Mouse (Mus musculus) erythroid progenitor cell, adult 5-6 weeks (primary cell): ENCODE measurements around the gene Ppp1r2. TPM values are rescaled to one million over a fixed set of nuclear protein-coding genes. Genes with fewer than 3 reads are reported as not detected.

Source experiments
- ATAC-seq: replicated peaks from 2 replicates; pipeline ENCODE4 v1.8.0; 2016; ENCODE audit warnings: moderate number of reproducible peaks, mild to moderate bottlenecking, moderate TSS enrichment, inconsistent platforms; ENCODE audit not compliant: poor library complexity, low FRiP score, severe bottlenecking
- total RNA-seq, 2 experiments: library from RNA; stranded (forward) in 1 of 2; stranded (reverse) in 1 of 2; fragments of 150-400 nt in 1 of 2; fragments of 186-747, 209-891 nt in 1 of 2; gene quantifications; 2 replicates each; pipeline versions ENCODE4 v1.2.3 to v1.2.4; 2015 to 2017; ENCODE audit warnings: low replicate concordance in 2 of 2

Ppp1r2 gene
- total RNA-seq, 2 experiments from 2014 or later = 24.1 to 51.1 TPM

GRCm38 (mm10) chr16:31235457-31236310 is 39.4 kb downstream of the Ppp1r2 start:
- ATAC-seq = no peak

DNA sequence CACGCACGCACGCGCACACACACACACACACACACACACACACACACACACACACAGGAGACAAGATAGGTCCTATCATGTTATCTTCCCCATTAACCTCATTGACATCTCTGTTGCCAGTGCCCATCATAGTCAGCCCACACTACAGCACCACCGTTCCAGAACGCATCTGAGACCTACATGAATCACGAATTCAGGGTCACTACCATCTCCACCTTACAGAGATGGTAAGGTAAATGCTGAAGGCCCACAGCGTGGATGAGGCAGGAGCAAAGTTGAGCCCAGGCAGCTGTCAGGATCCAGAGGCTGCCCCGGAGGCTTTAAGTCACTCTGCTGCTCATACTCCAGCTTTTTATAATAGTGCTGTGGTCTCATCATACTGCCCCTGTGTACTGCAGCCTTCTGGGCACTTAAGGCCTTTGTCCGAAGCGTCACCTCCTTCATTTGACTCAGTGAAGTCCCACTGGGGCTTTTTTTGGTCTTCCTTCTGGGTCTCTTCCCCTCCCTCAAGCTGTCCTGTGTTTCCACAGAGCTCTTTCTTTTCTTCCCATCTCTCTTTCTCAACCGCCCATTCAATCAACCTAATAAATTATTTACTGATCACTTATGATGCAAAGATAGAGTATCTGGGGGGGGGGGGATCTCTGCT is 40.1 kb downstream of the Ppp1r2 start:
- ATAC-seq = no peak

DNA sequence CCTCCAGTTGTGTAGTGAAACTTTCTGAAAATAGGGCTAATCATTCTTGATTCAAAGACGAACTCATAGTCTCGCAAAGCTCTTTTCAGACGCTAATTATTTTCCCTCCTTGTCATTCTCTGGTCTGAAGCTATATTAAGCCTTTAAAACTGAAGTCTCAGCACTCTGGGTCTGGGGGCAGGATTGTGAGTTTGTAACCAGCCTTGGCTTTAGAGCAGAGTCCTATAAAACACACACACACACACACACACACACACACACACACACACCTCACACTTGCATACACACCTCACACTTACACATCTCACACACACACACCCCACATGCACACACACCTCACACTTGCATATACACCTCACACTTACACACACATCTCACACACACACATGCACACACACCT is 40.7 kb downstream of the Ppp1r2 start:
- ATAC-seq = no peak

GRCm38 (mm10) chr16:31233541-31234339 is 41.3 kb downstream of the Ppp1r2 start:
- ATAC-seq = no peak

DNA sequence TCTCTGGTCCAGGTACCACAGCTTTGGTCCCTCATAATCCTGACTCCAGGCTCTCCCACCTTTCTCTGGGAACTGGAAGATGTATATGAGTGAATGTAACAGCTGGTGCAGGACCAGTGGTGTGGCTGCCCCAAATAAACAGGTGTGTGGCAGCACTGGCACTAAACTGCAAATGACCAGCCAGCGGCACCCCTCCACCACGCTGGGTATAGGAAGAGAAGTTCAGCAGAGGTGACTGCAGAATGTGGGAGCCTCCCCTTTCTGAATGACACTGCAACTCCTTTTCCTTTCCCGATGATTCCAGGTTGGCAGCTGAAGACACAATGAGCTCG is 41.9 kb downstream of the Ppp1r2 start:
- no peak for ATAC-seq

- ATAC-seq = no peak
These were observed 42.4 kb downstream of the Ppp1r2 start for GRCm38 (mm10) chr16:31232491-31233166.

GRCm38 (mm10) chr16:31231591-31231990 is 43.5 kb downstream of the Ppp1r2 start:
- ATAC-seq = no peak

DNA sequence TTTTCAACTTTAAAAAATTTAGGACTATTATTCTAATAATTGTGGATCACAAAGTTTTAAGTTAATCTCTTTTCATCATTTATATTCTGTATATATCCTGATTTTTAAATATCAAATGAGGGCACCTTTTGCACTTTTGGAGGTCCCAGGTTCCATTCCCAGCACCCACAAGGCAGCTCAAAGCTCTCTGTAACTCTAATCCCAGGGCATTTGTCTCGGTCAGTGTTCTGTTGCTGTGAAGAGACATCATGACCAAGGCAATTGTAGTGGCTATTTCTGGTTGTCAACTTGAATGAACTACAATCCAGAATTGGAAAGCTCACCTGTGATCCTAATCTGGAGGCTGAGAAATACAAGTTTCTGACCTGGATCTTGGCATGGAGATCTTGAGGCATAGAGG is 47.3 kb downstream of the Ppp1r2 start:
- no peak for ATAC-seq

GRCm38 (mm10) chr16:31215271-31215670 is 59.8 kb downstream of the Ppp1r2 start:
- no peak for ATAC-seq

- ATAC-seq = no peak
These were observed 61.6 kb downstream of the Ppp1r2 start for GRCm38 (mm10) chr16:31213463-31213862.

DNA sequence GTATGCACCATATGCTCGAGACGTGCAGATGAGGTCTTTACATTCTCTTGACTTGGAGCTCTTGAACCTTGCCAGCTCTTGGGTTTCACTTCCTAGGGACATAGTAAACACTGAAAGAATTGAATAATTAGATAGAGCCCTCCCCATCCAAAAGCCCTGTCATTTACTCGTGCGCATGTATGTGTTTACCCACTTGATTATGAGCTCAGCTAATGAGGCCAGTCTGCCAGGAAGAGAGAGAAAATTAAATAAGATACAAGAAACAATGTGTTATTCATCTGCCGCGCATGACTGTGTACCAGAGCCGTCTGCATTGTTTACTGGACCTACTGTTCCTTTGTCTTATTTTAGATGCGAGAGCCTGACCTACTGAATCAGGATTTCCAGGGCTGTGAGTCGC is 63.6 kb downstream of the Ppp1r2 start:
- no peak for ATAC-seq

DNA sequence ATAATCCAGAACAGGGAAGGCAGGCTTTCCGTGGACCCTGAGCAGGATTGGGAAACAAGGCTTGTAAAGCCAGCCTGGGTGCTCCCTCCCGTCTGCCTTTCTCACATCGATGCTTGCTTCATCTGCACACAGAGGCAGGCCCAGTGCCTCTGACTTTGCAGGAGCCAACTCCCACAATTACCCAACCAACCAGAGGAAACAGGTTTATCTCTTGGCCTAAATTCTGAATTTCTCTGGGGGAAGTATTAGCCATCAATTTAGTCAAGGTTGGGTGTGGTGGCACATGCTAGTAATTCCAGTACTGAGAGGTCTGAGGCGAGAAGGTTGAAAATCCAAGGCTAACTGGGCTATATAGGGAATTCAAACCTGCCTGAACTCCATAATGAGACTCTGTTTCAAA is 64.6 kb downstream of the Ppp1r2 start:
- no peak for ATAC-seq

DNA sequence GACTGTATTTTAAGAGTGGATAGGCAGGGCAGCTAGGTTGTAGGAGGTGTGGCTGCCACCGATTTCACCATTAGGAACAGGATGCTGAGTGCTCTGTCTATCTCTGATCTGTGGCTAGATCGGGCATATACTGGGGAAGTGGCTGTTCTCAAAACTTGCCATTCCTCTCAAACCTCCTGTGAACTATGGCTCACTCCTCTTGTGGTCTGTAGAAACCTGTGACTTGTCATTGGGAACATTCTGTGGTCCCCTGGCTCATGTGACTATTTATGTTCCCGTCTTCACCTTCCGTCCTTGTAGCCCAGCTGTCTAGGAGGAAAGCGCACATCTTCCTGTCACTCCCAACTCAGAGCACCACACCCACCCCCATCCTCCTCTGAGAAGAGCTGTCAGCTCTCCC is 65.2 kb downstream of the Ppp1r2 start:
- ATAC-seq = no peak

- no peak for ATAC-seq
These were observed 69.4 kb downstream of the Ppp1r2 start for GRCm38 (mm10) chr16:31205726-31206125.

- ATAC-seq = no peak
These were observed 69.9 kb downstream of the Ppp1r2 start for GRCm38 (mm10) chr16:31205187-31205586.

- ATAC-seq = no peak
These were observed 70.9 kb downstream of the Ppp1r2 start for GRCm38 (mm10) chr16:31204216-31204615.

GRCm38 (mm10) chr16:31201704-31202103 is 73.4 kb downstream of the Ppp1r2 start:
- no peak for ATAC-seq
